Mouse (Mus musculus): Measurements from ENCODE around the gene Fan1.

The Fan1 gene

DNA sequence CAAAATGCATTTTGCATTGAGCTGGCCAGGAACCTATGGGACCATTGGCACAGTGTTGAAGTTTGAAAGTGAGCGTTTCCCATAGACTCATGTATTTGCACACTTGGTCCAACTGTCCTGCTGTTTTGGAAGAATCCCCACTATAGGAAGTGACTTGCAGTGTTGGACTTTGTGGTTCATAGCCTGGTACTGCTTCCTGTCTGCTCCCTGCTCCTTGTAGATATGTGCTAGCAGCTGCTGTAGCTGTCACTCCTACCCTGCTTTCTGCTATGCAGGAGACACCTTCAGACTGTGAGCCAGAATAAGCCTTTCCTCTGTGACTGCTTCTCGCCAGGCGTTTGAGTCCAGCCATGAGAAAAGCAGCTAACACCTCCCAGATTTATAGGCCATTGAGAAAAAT lies 42.6 kb downstream of the Fan1 start:
- no peak for DNase-seq

GRCm38 (mm10) chr7:64327486-64327885 lies 46.4 kb downstream of the Fan1 start:
- no peak for DNase-seq

GRCm38 (mm10) chr7:64326892-64327291 lies 47.0 kb downstream of the Fan1 start:
- DNase-seq: peak; percentile 79 to 86

DNA sequence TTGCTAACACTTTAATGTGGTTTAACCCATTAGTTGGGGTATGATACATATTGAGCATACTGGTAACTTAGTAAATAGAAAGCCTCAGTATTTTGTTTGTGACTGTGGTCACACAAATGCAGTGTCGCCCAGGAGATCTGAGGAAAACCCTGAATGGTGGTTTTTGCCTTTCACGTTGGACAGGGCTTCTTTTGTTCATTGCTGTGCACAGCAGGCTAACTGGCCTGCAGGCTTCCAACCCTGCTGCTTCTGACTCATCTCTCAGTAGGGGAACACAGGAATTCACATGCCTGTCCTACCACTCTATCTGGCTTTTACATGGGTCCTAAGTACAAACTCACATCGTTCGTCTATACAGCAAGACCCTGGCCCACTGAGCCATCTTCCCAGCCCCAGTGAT lies 52.2 kb downstream of the Fan1 start:
- DNase-seq: no peak

- DNase-seq: no peak
These were observed 52.8 kb downstream of the Fan1 start for GRCm38 (mm10) chr7:64321125-64321524.

GRCm38 (mm10) chr7:64312811-64313210 lies 61.1 kb downstream of the Fan1 start:
- no peak for DNase-seq

GRCm38 (mm10) chr7:64310756-64311155 lies 63.1 kb downstream of the Fan1 start:
- DNase-seq: no peak

DNA sequence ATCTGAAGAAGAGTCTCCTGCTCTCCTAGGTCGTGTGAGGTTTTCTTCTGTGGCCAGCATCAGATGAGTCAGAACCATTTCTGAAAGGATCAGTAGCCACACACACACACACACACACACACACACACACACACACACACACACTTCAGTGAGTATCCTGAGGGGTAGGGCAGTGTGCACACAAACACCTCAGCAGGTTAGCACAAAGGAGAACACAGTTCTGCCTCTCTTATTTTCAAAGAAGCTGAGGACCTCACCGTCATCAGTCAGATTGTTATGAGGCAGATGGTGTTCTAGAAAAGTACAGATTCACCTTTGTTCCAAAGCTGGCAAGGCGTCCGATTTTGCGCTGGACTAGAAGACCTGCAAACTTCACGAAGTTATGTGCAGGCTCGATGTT lies 63.7 kb downstream of the Fan1 start:
- no peak for DNase-seq

Measured in cerebellum, adult 18-20 months (tissue).